Mouse (Mus musculus) MEL (cell line): ENCODE results near the gene Fam49a. TPM values are rescaled to one million over a fixed set of nuclear protein-coding genes. Genes with fewer than 3 reads are reported as not detected.

Experiments used
- DNase-seq: peaks from one replicate; pipeline ENCODE4 v3.0.0; 2011; ENCODE audit warnings: low read depth, low spot score
- H3K27ac ChIP-seq: 2 replicates; pipeline ENCODE4 v1.5.1; 2012; ENCODE audit warnings: low read depth, mild to moderate bottlenecking, control low read depth, low read length, moderate library complexity; ENCODE audit not compliant: control insufficient read depth
- H3K27me3 ChIP-seq, 2 experiments: fragments of 150-350 bp in 1 of 2; sonication (generic) in 1 of 2; 2 replicates each; pipeline ENCODE4 v1.6.1; 2012; ENCODE audit warnings: low read length in 2 of 2, mild to moderate bottlenecking in 2 of 2, improper control_type of control experiment in 1 of 2, moderate library complexity in 1 of 2; ENCODE audit not compliant: insufficient read depth in 2 of 2, control insufficient read depth in 1 of 2
- H3K36me3 ChIP-seq, 2 experiments: 2 replicates each; pipeline ENCODE4 v1.6.1; 2012 to 2014; ENCODE audit warnings: low read length in 2 of 2, improper control_type of control experiment in 1 of 2, inconsistent platforms in 1 of 2, mild to moderate bottlenecking in 1 of 2; ENCODE audit not compliant: insufficient read depth in 2 of 2, control insufficient read depth in 1 of 2
- H3K4me1 ChIP-seq, 2 experiments: fragments of 150-350 bp in 1 of 2; sonication (generic) in 1 of 2; 2 replicates each; pipeline ENCODE4 v1.6.1; 2012; ENCODE audit warnings: low read length in 2 of 2, improper control_type of control experiment in 1 of 2, mild to moderate bottlenecking in 1 of 2; ENCODE audit not compliant: insufficient read depth in 2 of 2, control insufficient read depth in 1 of 2
- H3K4me3 ChIP-seq, 2 experiments: fragments of 150-350 bp in 1 of 2; sonication (generic) in 1 of 2; 2 replicates each; pipeline ENCODE4 v1.5.1; 2012; ENCODE audit warnings: low read depth in 2 of 2, low read length in 2 of 2, mild to moderate bottlenecking in 2 of 2, moderate library complexity in 2 of 2, control low read depth in 1 of 2, improper control_type of control experiment in 1 of 2; ENCODE audit not compliant: control insufficient read depth in 1 of 2, insufficient read depth in 1 of 2
- H3K79me2 ChIP-seq: 2 replicates; pipeline ENCODE4 v1.6.1; 2012; ENCODE audit warnings: mild to moderate bottlenecking, low read length, moderate library complexity; ENCODE audit not compliant: control insufficient read depth, poor library complexity, insufficient read depth
- H3K9ac ChIP-seq: 2 replicates; pipeline ENCODE4 v1.6.1; 2012; ENCODE audit warnings: low read depth, mild to moderate bottlenecking, control low read depth, low read length, moderate library complexity; ENCODE audit not compliant: control insufficient read depth, poor library complexity, severe bottlenecking
- H3K9me3 ChIP-seq: fragments of 150-350 bp; sonication (generic); replicated peaks from 2 replicates; pipeline ENCODE4 v1.6.1; 2012; ENCODE audit warnings: mild to moderate bottlenecking, low read length, improper control_type of control experiment, moderate library complexity; ENCODE audit not compliant: insufficient read depth
- BHLHE40 ChIP-seq: IDR thresholded peaks from 2 replicates; pipeline ENCODE4 v1.6.1; 2012; ENCODE audit warnings: low read depth, mild to moderate bottlenecking, inconsistent platforms, low read length, improper control_type of control experiment, borderline replicate concordance
- E2F4 ChIP-seq: IDR thresholded peaks from 2 replicates; pipeline ENCODE4 v1.6.1; 2011; ENCODE audit warnings: low read depth, low read length, improper control_type of control experiment, borderline replicate concordance
- HCFC1 ChIP-seq: IDR thresholded peaks from 2 replicates; pipeline ENCODE4 v1.6.1; 2012; ENCODE audit warnings: low read depth, mild to moderate bottlenecking, inconsistent platforms, low read length, improper control_type of control experiment, moderate library complexity
- JUND ChIP-seq: IDR thresholded peaks from 2 replicates; pipeline ENCODE4 v1.6.1; 2011; ENCODE audit warnings: low read depth, mild to moderate bottlenecking, improper control_type of control experiment, low read length
- KAT2A ChIP-seq: conservative IDR thresholded peaks from 2 replicates; pipeline ENCODE4 v1.6.1; 2012; ENCODE audit warnings: low read depth, low read length, improper control_type of control experiment, inconsistent platforms
- MAX ChIP-seq: IDR thresholded peaks from 2 replicates; pipeline ENCODE4 v1.6.1; 2011; ENCODE audit warnings: low read length, improper control_type of control experiment
- MAZ ChIP-seq: IDR thresholded peaks from 2 replicates; pipeline ENCODE4 v1.6.1; 2012; ENCODE audit warnings: low read depth, mild to moderate bottlenecking, inconsistent platforms, low read length, improper control_type of control experiment
- MYB ChIP-seq: IDR thresholded peaks from 2 replicates; pipeline ENCODE4 v1.6.1; 2011; ENCODE audit warnings: mild to moderate bottlenecking, low read depth, low read length, improper control_type of control experiment
- MYC ChIP-seq: IDR thresholded peaks from 2 replicates; pipeline ENCODE4 v1.6.1; 2011; ENCODE audit warnings: low read depth, mild to moderate bottlenecking, low read length, improper control_type of control experiment, moderate library complexity
- NRF1 ChIP-seq: IDR thresholded peaks from 2 replicates; pipeline ENCODE4 v1.6.1; 2014; ENCODE audit warnings: low read depth, mild to moderate bottlenecking, inconsistent platforms, low read length, improper control_type of control experiment, moderate library complexity; ENCODE audit not compliant: poor library complexity, insufficient read depth, severe bottlenecking
- RCOR1 ChIP-seq: IDR thresholded peaks from 2 replicates; pipeline ENCODE4 v1.6.1; 2012; ENCODE audit warnings: low read depth, mild to moderate bottlenecking, inconsistent platforms, low read length, improper control_type of control experiment
- SIN3A ChIP-seq: IDR thresholded peaks from 2 replicates; pipeline ENCODE4 v1.6.1; 2012; ENCODE audit warnings: low read length, improper control_type of control experiment, inconsistent platforms
- ZC3H11A ChIP-seq: IDR thresholded peaks from 2 replicates; pipeline ENCODE4 v1.6.1; 2012; ENCODE audit warnings: low read depth, mild to moderate bottlenecking, inconsistent platforms, low read length, improper control_type of control experiment
- ZNF384 ChIP-seq: IDR thresholded peaks from 2 replicates; pipeline ENCODE4 v1.6.1; 2012; ENCODE audit warnings: low read depth, mild to moderate bottlenecking, inconsistent platforms, low read length, improper control_type of control experiment
- polyA plus RNA-seq, 2 experiments: library from polyadenylated mRNA; stranded (reverse) in 1 of 2; unstranded in 1 of 2; fragments of >175 nt in 1 of 2; fragments of >200 nt in 1 of 2; gene quantifications; 2 replicates each; pipeline versions ENCODE4 v1.2.1 to v1.2.4; 2012; ENCODE audit warnings: low replicate concordance in 2 of 2, low read depth in 1 of 2; ENCODE audit not compliant: insufficient read length in 2 of 2, insufficient read depth in 1 of 2, missing spikeins in 1 of 2
- total RNA-seq: library from RNA; depleted of rRNA; stranded (reverse); fragments of 300-350 nt; gene quantifications from 2 replicates; pipeline ENCODE4 v1.2.3, GENCODE M21; 2012

Gene Fam49a
- total and polyA plus RNA-seq, 3 experiments: 0.42 to 1.3 TPM; not detected in 1

DNA sequence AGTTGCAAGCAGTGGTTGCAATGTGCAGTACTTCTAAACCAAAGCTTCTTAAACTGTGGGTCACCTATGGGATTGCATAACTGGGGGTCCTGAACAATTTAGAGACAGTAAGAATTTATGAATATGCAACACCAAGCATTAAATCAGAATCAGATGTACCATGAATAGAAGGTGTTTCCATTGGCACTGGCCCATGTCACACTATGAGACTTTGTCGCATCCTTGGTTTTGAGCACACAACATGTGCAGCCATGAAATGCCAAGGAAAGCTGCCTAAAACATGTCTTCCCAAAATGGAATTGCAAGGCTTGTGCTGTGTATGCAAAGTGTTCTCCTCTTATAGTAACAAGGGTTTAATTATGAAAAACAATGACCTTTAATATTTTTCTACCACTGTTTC, 26.6 kb downstream of the Fam49a start:
- no peaks in the 10 kb centered on the region for H3K9me3 ChIP-seq
- H3K4me1 ChIP-seq: no peaks in the 10 kb centered on the region; a peak in 1 of 4 replicates
- no peak overlapping the region for H3K4me3 ChIP-seq

DNA sequence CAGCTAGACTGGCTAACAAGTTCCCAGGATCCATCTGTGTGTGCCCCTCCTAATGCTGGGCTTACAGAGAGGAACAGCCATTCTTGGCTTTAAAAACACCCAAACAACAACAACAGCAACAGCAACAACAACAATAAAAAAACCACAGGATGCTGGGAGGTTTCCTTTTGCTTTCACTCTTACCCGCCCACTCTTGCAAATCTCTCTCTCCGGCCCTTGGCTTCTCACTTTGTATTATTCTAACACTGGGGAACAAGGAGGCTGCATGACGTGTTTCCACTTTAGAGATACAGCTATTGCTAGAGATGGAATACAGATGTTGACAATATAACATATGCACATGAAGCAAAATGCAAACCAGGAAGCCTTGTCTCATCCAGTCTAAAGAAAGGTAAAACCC, 27.7 kb downstream of the Fam49a start:
- Histone ChIP-seq H3K36me3 (peaks cover 0 to 1% of the 10 kb centered on the region in 2 experiments; a peak in 2 of 4 replicates), H3K9ac (no peak overlapping the region), H3K4me1 (peaks cover 0 to 3% of the 10 kb centered on the region in 2 experiments; a peak in 3 of 4 replicates), H3K27me3 (no peaks in the 10 kb centered on the region), H3K4me3 (no peak overlapping the region), H3K9me3 (no peaks in the 10 kb centered on the region), H3K79me2 (no peaks in the 10 kb centered on the region), H3K27ac (no peak overlapping the region)
- no peak for DNase-seq
- no peak for TF ChIP-seq NRF1
- TF ChIP-seq SIN3A: no peak
- no peak for TF ChIP-seq RCOR1
- no peak for TF ChIP-seq ZNF384
- TF ChIP-seq ZC3H11A: no peak
- no peak for TF ChIP-seq MYC
- no peak for TF ChIP-seq HCFC1
- TF ChIP-seq MAZ: no peak
- TF ChIP-seq JUND: no peak
- TF ChIP-seq MYB: no peak

More for the DNA sequence above, 26.6 kb downstream of the Fam49a start:
- H3K9ac ChIP-seq: no peak overlapping the region
- H3K27ac ChIP-seq: no peak overlapping the region
- no peaks in the 10 kb centered on the region for H3K36me3 ChIP-seq
- H3K27me3 ChIP-seq: no peaks in the 10 kb centered on the region
- TF ChIP-seq BHLHE40 (no peak), RCOR1 (no peak), SIN3A (no peak), MAX (no peak), ZNF384 (no peak), MYC (no peak), KAT2A (no peak), E2F4 (no peak)
- TF ChIP-seq, all 39 proteins: peak for 0
- DNase-seq: no peak
- no peaks in the 10 kb centered on the region for H3K79me2 ChIP-seq
